Mouse (Mus musculus) kidney, postnatal 0 days (tissue): ENCODE measurements at regions not wholly inside any gene's neighbourhood (a gene's known extent, or its start where the extent isn't known, plus 50 kb on each side); places are given as distances from the start of the nearest gene placed in this dataset.

Experiments used
- ATAC-seq: fragments of 200-750 bp; cut with Nextera tagmentation; replicated peaks from 2 replicates; pipeline ENCODE4 v1.8.0; 2017; ENCODE audit warnings: low read depth, moderate number of reproducible peaks, moderate TSS enrichment, moderate library complexity; ENCODE audit not compliant: low FRiP score
- DNase-seq: peaks from one replicate; pipeline ENCODE4 v3.0.0-alpha.2; 2016; ENCODE audit warnings: low spot score
- H3K27ac ChIP-seq: fragments of 300-500 bp; sonication (generic); 2 replicates; pipeline ENCODE4 v1.5.1; 2014; ENCODE audit warnings: mild to moderate bottlenecking
- H3K27me3 ChIP-seq: fragments of 300-500 bp; sonication (generic); 2 replicates; pipeline ENCODE4 v1.6.1; 2014; ENCODE audit warnings: low read length, mixed read lengths; ENCODE audit not compliant: insufficient read depth
- H3K36me3 ChIP-seq: fragments of 300-500 bp; sonication (generic); 2 replicates; pipeline ENCODE4 v1.6.1; 2014; ENCODE audit warnings: low read length, mixed read lengths; ENCODE audit not compliant: insufficient read depth
- H3K4me1 ChIP-seq: fragments of 300-500 bp; sonication (generic); replicated peaks from 2 replicates; pipeline ENCODE4 v1.6.1; 2014; ENCODE audit warnings: antibody characterized with exemption, low read length, mixed read lengths; ENCODE audit not compliant: insufficient read depth
- H3K4me2 ChIP-seq: fragments of 300-500 bp; sonication (generic); 2 replicates; pipeline ENCODE4 v1.6.1; 2014; ENCODE audit warnings: mild to moderate bottlenecking, low read length, moderate library complexity, mixed read lengths
- H3K4me3 ChIP-seq: fragments of 300-500 bp; sonication (generic); replicated peaks from 2 replicates; pipeline ENCODE4 v1.5.1; 2014; ENCODE audit warnings: low read depth, low read length
- H3K9ac ChIP-seq: fragments of 300-500 bp; sonication (generic); 2 replicates; pipeline ENCODE4 v1.6.1; 2014; ENCODE audit warnings: low read depth, low read length
- H3K9me3 ChIP-seq: fragments of 300-500 bp; sonication (generic); replicated peaks from 2 replicates; pipeline ENCODE4 v1.6.1; 2016; ENCODE audit warnings: low read length, inconsistent platforms, mixed read lengths
- CTCF ChIP-seq: IDR thresholded peaks from 2 replicates; pipeline ENCODE4 v1.5.1; 2016; ENCODE audit warnings: antibody characterized with exemption, low read depth, mild to moderate bottlenecking, moderate library complexity
- WGBS: fragments of 180-500 bp; shearing (Covaris S2); extraction: QIAGEN DNeasy Blood & Tissue Kit; methylation state at CpG from one replicate; pipeline ENCODE4 v1.1.7; 2014; 5-methylcytosine and 5-hydroxymethylcytosine counted together

DNA sequence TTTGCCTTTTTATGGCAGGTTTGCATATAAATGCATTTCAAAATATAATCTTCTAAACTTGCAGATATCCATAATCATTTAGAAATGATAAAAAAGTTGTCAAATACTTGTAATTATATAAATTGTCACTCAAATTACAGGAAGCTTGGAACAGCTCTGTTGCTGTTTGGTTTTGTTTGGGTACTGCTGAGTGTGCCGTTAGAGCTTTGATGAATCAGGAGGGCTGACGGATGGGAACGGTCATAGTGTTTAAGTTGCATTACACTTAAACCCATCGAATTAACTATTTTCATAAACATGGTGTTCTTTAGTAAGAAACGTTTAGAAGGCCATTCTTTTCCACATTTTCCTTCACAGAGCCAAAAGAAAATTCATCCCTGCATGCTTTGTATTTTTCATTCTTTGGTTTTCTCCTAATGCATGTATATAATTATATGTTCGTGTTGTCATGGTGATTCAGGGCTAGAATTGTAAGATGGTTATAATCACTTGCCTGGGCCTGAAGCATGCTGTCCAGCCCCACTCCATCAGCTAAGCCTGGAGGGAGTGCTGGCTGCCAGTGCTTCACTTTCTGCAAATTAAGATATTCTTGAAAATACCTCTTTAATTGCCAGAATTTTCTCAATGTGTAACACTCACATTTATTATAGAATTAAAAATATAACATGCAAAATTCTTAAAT lies 92.4 kb upstream of the Dnajc19 start:
- DNase-seq (no peak), ATAC-seq (no peak)
- WGBS: 81% methylated on average over 6 of the region's 6 CpGs
- Histone ChIP-seq H3K4me3 (no peak overlapping the region), H3K4me2 (no peak overlapping the region), H3K36me3 (no peaks in the 10 kb centered on the region), H3K4me1 (no peaks in the 10 kb centered on the region), H3K9ac (no peak overlapping the region), H3K27ac (no peak overlapping the region), H3K27me3 (no peaks in the 10 kb centered on the region), H3K9me3 (no peaks in the 10 kb centered on the region)
- TF ChIP-seq CTCF: no peak

DNA sequence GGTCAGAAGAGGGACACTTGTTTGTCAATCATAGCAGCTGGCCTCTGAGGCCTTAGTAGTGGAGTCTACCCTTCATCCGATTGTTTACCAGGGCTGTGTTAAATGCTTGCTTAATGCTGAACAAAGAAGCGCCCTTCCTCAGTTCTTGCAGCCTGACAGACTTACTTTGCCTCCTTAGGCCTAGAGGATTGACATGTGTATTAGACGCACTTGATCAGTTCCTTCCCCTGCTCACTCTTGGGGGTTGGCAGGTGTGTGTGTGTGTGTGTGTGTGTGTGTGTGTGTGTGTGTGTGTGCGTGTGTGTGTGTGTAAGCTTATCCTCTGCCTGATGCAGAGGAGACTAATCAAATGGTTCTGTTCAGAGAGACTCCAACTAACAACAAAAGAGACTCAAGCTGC lies 91.8 kb upstream of the Dnajc19 start:
- Histone ChIP-seq H3K9me3 (no peaks in the 10 kb centered on the region), H3K4me1 (no peaks in the 10 kb centered on the region), H3K4me2 (no peak overlapping the region), H3K27me3 (no peaks in the 10 kb centered on the region), H3K27ac (no peak overlapping the region), H3K36me3 (no peaks in the 10 kb centered on the region), H3K4me3 (no peak overlapping the region), H3K9ac (no peak overlapping the region)
- ATAC-seq: no peak
- TF ChIP-seq CTCF: no peak
- no peak for DNase-seq
- WGBS: 93% methylated on average over 4 of the region's 4 CpGs

GRCm38 (mm10) chr3:34171893-34172292 lies 90.8 kb upstream of the Dnajc19 start:
- H3K9me3 ChIP-seq: no peaks in the 10 kb centered on the region
- no peaks in the 10 kb centered on the region for H3K4me1 ChIP-seq
- H3K36me3 ChIP-seq: no peaks in the 10 kb centered on the region
- H3K27ac ChIP-seq: no peak overlapping the region
- no peak overlapping the region for H3K4me3 ChIP-seq
- WGBS: 49% methylated on average over 6 of the region's 6 CpGs
- ATAC-seq (peak; percentile 71; the same call in 1 of the 2 replicates), DNase-seq (peak; percentile 62)
- TF ChIP-seq CTCF: no peak
- no peaks in the 10 kb centered on the region for H3K27me3 ChIP-seq
- no peak overlapping the region for H3K9ac ChIP-seq
- H3K4me2 ChIP-seq: no peak overlapping the region

GRCm38 (mm10) chr3:34168087-34168486 lies 87.0 kb upstream of the Dnajc19 start:
- Histone ChIP-seq H3K27ac (no peak overlapping the region), H3K4me3 (no peak overlapping the region), H3K9me3 (no peaks in the 10 kb centered on the region), H3K4me1 (no peaks in the 10 kb centered on the region), H3K27me3 (no peaks in the 10 kb centered on the region), H3K4me2 (no peak overlapping the region), H3K9ac (no peak overlapping the region), H3K36me3 (no peaks in the 10 kb centered on the region)
- ATAC-seq (0 out of 2 replicates have a peak, but pooled peaks have one; percentile 43), DNase-seq (peak; percentile 69)
- WGBS: 37% methylated on average over 1 of the region's 1 CpGs
- TF ChIP-seq CTCF: no peak

DNA sequence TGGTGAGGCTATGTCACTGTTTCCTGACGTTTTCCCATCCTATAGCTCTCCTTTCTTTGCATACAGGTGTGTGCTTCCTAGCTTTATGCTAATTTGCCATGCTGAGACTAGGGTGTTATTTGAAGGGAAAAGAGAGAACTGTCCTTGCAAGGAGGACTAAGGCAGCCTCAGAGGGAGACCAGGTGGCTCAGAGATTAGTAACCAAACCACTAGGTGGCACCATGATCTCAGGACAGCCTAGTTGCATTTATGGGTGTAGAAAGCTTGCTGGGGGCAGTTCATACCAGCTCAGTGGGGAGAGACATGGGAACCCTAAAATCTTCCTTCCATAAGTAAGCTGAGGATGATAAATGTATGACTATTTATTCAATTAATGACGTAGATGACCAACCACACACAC lies 68.9 kb upstream of the Dnajc19 start:
- no peaks in the 10 kb centered on the region for H3K27me3 ChIP-seq
- no peak overlapping the region for H3K4me3 ChIP-seq
- no peaks in the 10 kb centered on the region for H3K36me3 ChIP-seq
- no peaks in the 10 kb centered on the region for H3K4me1 ChIP-seq
- no peak overlapping the region for H3K9ac ChIP-seq
- ATAC-seq (no peak), DNase-seq (no peak)
- 62% methylated on average over 2 of the region's 2 CpGs for WGBS
- peak; percentile 48 for TF ChIP-seq CTCF
- H3K9me3 ChIP-seq: no peaks in the 10 kb centered on the region
- no peak overlapping the region for H3K4me2 ChIP-seq
- no peak overlapping the region for H3K27ac ChIP-seq

DNA sequence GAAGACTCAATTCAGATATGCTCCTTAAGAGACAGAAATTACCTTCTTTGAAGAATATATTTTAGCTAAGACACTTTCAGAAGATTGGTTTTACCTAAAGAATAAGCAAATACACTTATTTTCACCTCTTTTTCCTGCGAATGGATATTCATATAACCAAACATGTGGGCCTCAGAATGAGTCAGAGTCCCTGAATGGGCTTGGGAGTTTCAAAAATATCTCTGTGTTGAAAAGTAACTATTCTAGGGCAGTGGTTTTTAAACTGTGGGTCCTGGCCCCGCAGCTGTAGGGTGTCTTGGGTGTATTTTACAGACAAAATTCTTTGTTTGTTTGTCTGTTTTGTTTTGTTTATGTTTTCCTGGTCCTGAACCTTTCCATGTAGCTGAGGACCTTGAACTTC lies 62.5 kb upstream of the Dnajc19 start:
- H3K9ac ChIP-seq: no peak overlapping the region
- no peak overlapping the region for H3K4me2 ChIP-seq
- H3K36me3 ChIP-seq: no peaks in the 10 kb centered on the region
- no peaks in the 10 kb centered on the region for H3K4me1 ChIP-seq
- no peaks in the 10 kb centered on the region for H3K9me3 ChIP-seq
- no peak for TF ChIP-seq CTCF
- no peak for ATAC-seq
- H3K27me3 ChIP-seq: no peaks in the 10 kb centered on the region
- WGBS: 76% methylated on average over 2 of the region's 2 CpGs
- no peak overlapping the region for H3K4me3 ChIP-seq
- H3K27ac ChIP-seq: no peak overlapping the region
- DNase-seq: no peak

DNA sequence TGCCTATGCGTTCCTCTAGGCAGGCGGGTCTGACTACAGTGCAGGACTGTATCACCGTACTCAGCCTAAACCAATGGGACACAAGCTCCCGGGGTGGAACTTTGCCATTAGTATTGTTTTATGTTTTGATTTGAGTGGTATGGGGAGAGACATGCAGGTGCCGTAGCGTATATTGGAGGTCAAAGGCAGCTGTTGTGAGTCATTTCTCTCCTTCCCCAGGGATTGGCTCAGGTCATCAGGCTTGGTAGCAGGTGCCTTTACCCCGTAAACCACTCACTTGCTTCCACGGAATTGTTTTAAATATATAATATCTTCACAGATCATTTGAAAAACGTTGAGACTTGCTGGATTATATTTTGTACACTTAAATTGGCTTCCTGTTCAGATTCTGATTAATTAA lies 58.1 kb upstream of the Dnajc19 start:
- no peak for ATAC-seq
- WGBS: 85% methylated on average over 9 of the region's 9 CpGs
- H3K4me2 ChIP-seq: no peak overlapping the region

More for the DNA sequence above, 58.1 kb upstream of the Dnajc19 start:
- no peaks in the 10 kb centered on the region for H3K4me1 ChIP-seq
- H3K27me3 ChIP-seq: no peaks in the 10 kb centered on the region
- H3K27ac ChIP-seq: no peak overlapping the region
- no peaks in the 10 kb centered on the region for H3K36me3 ChIP-seq
- no peak overlapping the region for H3K4me3 ChIP-seq
- H3K9ac ChIP-seq: no peak overlapping the region
- no peak for DNase-seq
- no peaks in the 10 kb centered on the region for H3K9me3 ChIP-seq
- TF ChIP-seq CTCF: no peak
